Mouse (Mus musculus) thymus, adult 2 months (tissue): ENCODE results near the gene Cbln1.

Experiments
- CTCF ChIP-seq: fragments of 200-500 bp; IDR thresholded peaks from 2 replicates; pipeline ENCODE4 v1.5.1; 2012; ENCODE audit warnings: mild to moderate bottlenecking, control low read depth, low read length, moderate library complexity, borderline replicate concordance; ENCODE audit not compliant: control insufficient read depth, poor library complexity, insufficient read depth; ENCODE audit errors: extremely low read depth
- POLR2A ChIP-seq: fragments of 200-500 bp; IDR thresholded peaks from 2 replicates; pipeline ENCODE4 v1.6.1; 2012; ENCODE audit warnings: mild to moderate bottlenecking, low read length, control low read depth, moderate library complexity; ENCODE audit not compliant: control insufficient read depth, poor library complexity, insufficient read depth; ENCODE audit errors: extremely low read depth

GRCm38 (mm10) chr8:87467906-87468305 lies 4.5 kb downstream of the Cbln1 start:
- TF ChIP-seq POLR2A = no peak
- TF ChIP-seq CTCF = no peak
